Mouse (Mus musculus) lung, embryonic 14.5 days (tissue): ENCODE data around the gene Wdr75. TPM values are rescaled to one million over a fixed set of nuclear protein-coding genes. Genes with fewer than 3 reads are reported as not detected.

Experiments used
- ATAC-seq: fragments of 200-750 bp; cut with Nextera tagmentation; 2 replicates; pipeline ENCODE4 v1.8.0; 2017; ENCODE audit warnings: mild to moderate bottlenecking, moderate TSS enrichment, moderate library complexity; ENCODE audit not compliant: insufficient read depth
- DNase-seq: peaks from one replicate; pipeline ENCODE4 v3.0.0-alpha.2; 2015
- H3K27ac ChIP-seq: fragments of 300-500 bp; sonication (generic); 2 replicates; pipeline ENCODE4 v1.5.1; 2014; ENCODE audit warnings: low read depth, mild to moderate bottlenecking, moderate library complexity
- H3K27me3 ChIP-seq: fragments of 300-500 bp; sonication (generic); 2 replicates; pipeline ENCODE4 v1.6.1; 2014; ENCODE audit warnings: low read length, control low read depth; ENCODE audit not compliant: insufficient read depth
- H3K36me3 ChIP-seq: fragments of 300-500 bp; sonication (generic); 2 replicates; pipeline ENCODE4 v1.6.1; 2014; ENCODE audit warnings: control low read depth; ENCODE audit not compliant: insufficient read depth
- H3K4me1 ChIP-seq: fragments of 300-500 bp; sonication (generic); 2 replicates; pipeline ENCODE4 v1.6.1; 2014; ENCODE audit warnings: antibody characterized with exemption, control low read depth; ENCODE audit not compliant: insufficient read depth
- H3K4me2 ChIP-seq: fragments of 300-500 bp; sonication (generic); 2 replicates; pipeline ENCODE4 v1.6.1; 2014; ENCODE audit warnings: mild to moderate bottlenecking
- H3K4me3 ChIP-seq: fragments of 300-500 bp; sonication (generic); 2 replicates; pipeline ENCODE4 v1.5.1; 2014; ENCODE audit warnings: low read depth, low read length
- H3K9ac ChIP-seq: fragments of 300-500 bp; sonication (generic); 2 replicates; pipeline ENCODE4 v1.6.1; 2014
- H3K9me3 ChIP-seq: fragments of 300-500 bp; sonication (generic); 2 replicates; pipeline ENCODE4 v1.6.1; 2016; ENCODE audit warnings: low read depth, low read length, control low read depth
- CTCF ChIP-seq: IDR thresholded peaks from 2 replicates; pipeline ENCODE4 v1.5.1; 2016; ENCODE audit warnings: antibody characterized with exemption, low read depth
- WGBS: fragments of 180-500 bp; shearing (Covaris S2); extraction: QIAGEN DNeasy Blood & Tissue Kit; methylation state at CpG from one replicate; pipeline ENCODE4 v1.1.7; 2014; 5-methylcytosine and 5-hydroxymethylcytosine counted together
- polyA plus RNA-seq: library from polyadenylated mRNA; unstranded; fragments of >200 nt; fragmentation: Nextera tagmentation; extraction: Ambion mirVana; gene quantifications from 2 replicates; pipeline ENCODE4 v1.2.1, GENCODE M21; 2014

Wdr75 gene
- polyA plus RNA-seq, 1 experiment from 2014 or later = 96.9 TPM

DNA sequence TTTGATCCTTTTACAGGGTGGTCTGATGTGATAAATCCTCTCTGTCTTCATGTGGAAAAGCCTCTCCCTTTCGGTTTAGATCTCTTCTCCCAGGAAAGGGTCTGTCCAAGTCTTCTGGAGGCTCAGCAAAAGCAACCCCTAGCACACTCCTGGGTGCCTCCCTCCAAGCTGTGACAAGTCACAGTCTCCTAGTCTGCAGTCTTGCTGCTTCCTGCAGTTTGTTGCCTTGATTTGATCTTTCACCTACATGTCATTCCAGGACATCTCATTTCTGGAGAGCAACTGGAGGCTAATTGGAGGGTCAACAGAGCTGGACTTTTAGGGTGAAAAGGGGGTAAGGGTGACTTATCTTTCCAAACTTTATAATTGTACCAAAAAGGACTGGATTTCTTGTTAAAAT lies 70.3 kb downstream of the Wdr75 start:
- H3K4me3 ChIP-seq = no peak overlapping the region
- WGBS = 15% methylated on average over 1 of the region's 1 CpGs
- H3K9me3 ChIP-seq = no peaks in the 10 kb centered on the region
- H3K4me1 ChIP-seq = peaks cover 25% of the 10 kb centered on the region
- no peak overlapping the region for H3K4me2 ChIP-seq
- H3K27ac ChIP-seq = peak overlapping the region; percentile 47; the same call in 1 of the 2 replicates
- H3K36me3 ChIP-seq = no peaks in the 10 kb centered on the region
- H3K9ac ChIP-seq = no peak overlapping the region
- ATAC-seq (no peak), DNase-seq (no peak)
- no peak for TF ChIP-seq CTCF
- 0 out of 2 replicates have a peak, but pooled peaks cover 4% of the 10 kb centered on the region for H3K27me3 ChIP-seq

GRCm38 (mm10) chr1:45865727-45866126 lies 70.8 kb downstream of the Wdr75 start:
- TF ChIP-seq CTCF = no peak
- Histone ChIP-seq H3K4me3 (no peak overlapping the region), H3K9ac (no peak overlapping the region), H3K9me3 (no peaks in the 10 kb centered on the region), H3K36me3 (no peaks in the 10 kb centered on the region), H3K27me3 (0 out of 2 replicates have a peak, but pooled peaks cover 4% of the 10 kb centered on the region), H3K4me2 (no peak overlapping the region), H3K27ac (no peak overlapping the region), H3K4me1 (peaks cover 25% of the 10 kb centered on the region)
- no peak for ATAC-seq
- WGBS = 44% methylated on average over 5 of the region's 5 CpGs
- DNase-seq = no peak

GRCm38 (mm10) chr1:45866288-45867018 lies 71.5 kb downstream of the Wdr75 start:
- no peaks in the 10 kb centered on the region for H3K9me3 ChIP-seq
- no peak overlapping the region for H3K9ac ChIP-seq
- H3K4me3 ChIP-seq = no peak overlapping the region
- no peak overlapping the region for H3K4me2 ChIP-seq
- H3K27ac ChIP-seq = no peak overlapping the region
- no peaks in the 10 kb centered on the region for H3K36me3 ChIP-seq
- TF ChIP-seq CTCF = no peak
- H3K4me1 ChIP-seq = peaks cover 25% of the 10 kb centered on the region
- WGBS = 35% methylated on average over 3 of the region's 3 CpGs
- DNase-seq (peak; percentile 28), ATAC-seq (no peak; the same call in 1 of the 2 replicates)
- H3K27me3 ChIP-seq = 0 out of 2 replicates have a peak, but pooled peaks cover 4% of the 10 kb centered on the region

GRCm38 (mm10) chr1:45868050-45868449 lies 73.1 kb downstream of the Wdr75 start:
- peak; percentile 64 for ATAC-seq
- no peak for TF ChIP-seq CTCF
- Histone ChIP-seq H3K27me3 (0 out of 2 replicates have a peak, but pooled peaks cover 4% of the 10 kb centered on the region), H3K9ac (no peak overlapping the region), H3K27ac (peak overlapping the region; percentile 37; the same call in 1 of the 2 replicates), H3K36me3 (no peaks in the 10 kb centered on the region), H3K4me1 (peaks cover 25% of the 10 kb centered on the region), H3K4me3 (no peak overlapping the region), H3K4me2 (no peak overlapping the region), H3K9me3 (no peaks in the 10 kb centered on the region)
- DNase-seq = peak; percentile 69
- 16% methylated on average over 1 of the region's 1 CpGs for WGBS

DNA sequence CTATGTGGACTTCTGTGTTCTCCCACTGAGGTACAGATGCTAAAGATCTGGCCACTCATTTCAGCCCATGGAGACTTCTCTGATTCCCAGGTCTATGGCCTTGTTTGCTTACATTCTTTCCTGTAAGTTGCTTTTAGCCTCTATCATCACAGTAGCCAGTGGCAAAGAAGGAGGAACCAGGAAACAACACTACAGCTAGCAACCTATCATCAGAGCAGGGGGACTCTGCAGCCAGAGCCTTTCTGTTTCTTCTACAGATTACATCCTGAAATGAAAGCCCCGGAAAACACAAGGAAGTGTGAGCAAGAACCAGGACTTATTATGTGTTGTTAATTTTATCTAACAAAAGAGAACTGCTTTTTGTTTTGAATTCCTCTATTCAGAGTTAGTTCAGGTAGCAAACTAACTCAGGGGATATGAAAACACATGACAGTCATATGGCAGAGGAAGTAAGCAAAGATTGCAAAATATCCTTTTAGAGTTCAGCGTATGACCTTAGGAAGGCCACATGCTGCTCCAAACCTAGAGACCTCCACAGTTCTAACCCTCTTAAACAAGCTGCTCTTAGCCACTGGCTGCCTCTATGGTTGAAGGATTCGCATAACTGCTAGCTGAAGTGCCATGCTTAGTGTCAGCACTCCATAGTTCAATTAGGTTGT lies 73.6 kb downstream of the Wdr75 start:
- peak; percentile 40 for DNase-seq
- Histone ChIP-seq H3K36me3 (no peaks in the 10 kb centered on the region), H3K9me3 (no peaks in the 10 kb centered on the region), H3K9ac (no peak overlapping the region), H3K27ac (peak overlapping the region; percentile 47; the same call in 1 of the 2 replicates), H3K27me3 (0 out of 2 replicates have a peak, but pooled peaks cover 4% of the 10 kb centered on the region), H3K4me1 (peaks cover 25% of the 10 kb centered on the region), H3K4me3 (no peak overlapping the region), H3K4me2 (no peak overlapping the region)
- no peak for TF ChIP-seq CTCF
- ATAC-seq = no peak
- 40% methylated on average over 3 of the region's 3 CpGs for WGBS

Other genes with a start within 250 kb of the Wdr75 start
- not detected in 2 replicates for gene Gm5269, start 95.1 kb downstream of the Wdr75 start, polyA plus RNA-seq
- 47.3 and 52.0 TPM in 2 replicates for gene Slc40a1, start 131.4 kb downstream of the Wdr75 start, polyA plus RNA-seq